Mouse (Mus musculus) thymus, adult 2 months (tissue): ENCODE measurements at regions not wholly inside any gene's neighbourhood (a gene's known extent, or its start where the extent isn't known, plus 50 kb on each side); places are given as distances from the start of the nearest gene placed in this dataset.

Experiments
- CTCF ChIP-seq: fragments of 200-500 bp; IDR thresholded peaks from 2 replicates; pipeline ENCODE4 v1.5.1; 2012; ENCODE audit warnings: mild to moderate bottlenecking, control low read depth, low read length, moderate library complexity, borderline replicate concordance; ENCODE audit not compliant: control insufficient read depth, poor library complexity, insufficient read depth; ENCODE audit errors: extremely low read depth
- POLR2A ChIP-seq: fragments of 200-500 bp; IDR thresholded peaks from 2 replicates; pipeline ENCODE4 v1.6.1; 2012; ENCODE audit warnings: mild to moderate bottlenecking, low read length, control low read depth, moderate library complexity; ENCODE audit not compliant: control insufficient read depth, poor library complexity, insufficient read depth; ENCODE audit errors: extremely low read depth

DNA sequence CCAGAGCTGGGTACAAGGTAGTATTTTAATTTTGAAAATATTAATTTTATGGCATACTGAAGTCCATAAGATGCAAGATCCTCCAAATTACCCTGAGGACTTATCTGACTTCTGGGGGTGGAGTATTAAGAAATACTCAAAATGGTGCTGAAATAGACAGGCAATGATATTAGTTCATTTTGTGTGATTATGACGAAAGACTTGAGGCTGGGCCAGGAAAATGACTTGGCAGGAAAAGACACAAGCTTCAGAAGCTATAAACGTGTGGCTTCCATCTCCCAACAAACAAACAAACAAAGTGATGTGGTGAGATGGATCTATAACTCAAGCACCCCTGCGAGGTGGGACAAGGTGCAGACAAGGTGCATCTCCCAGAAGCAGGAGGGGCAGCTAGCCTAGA is 72.8 kb downstream of the H2al1j start:
- TF ChIP-seq CTCF, result no peak
- TF ChIP-seq POLR2A, result no peak
